Mouse (Mus musculus) bone marrow macrophage, adult 2 months (primary cell): ENCODE data around the gene Zfp59.

Experiments used
- CTCF ChIP-seq: IDR thresholded peaks from 2 replicates; pipeline ENCODE4 v1.5.1; 2012; ENCODE audit warnings: low read depth, mild to moderate bottlenecking, low read length, moderate library complexity
- POLR2A ChIP-seq: IDR thresholded peaks from 2 replicates; pipeline ENCODE4 v1.6.1; 2012; ENCODE audit warnings: mild to moderate bottlenecking, low read depth, low read length, borderline replicate concordance

DNA sequence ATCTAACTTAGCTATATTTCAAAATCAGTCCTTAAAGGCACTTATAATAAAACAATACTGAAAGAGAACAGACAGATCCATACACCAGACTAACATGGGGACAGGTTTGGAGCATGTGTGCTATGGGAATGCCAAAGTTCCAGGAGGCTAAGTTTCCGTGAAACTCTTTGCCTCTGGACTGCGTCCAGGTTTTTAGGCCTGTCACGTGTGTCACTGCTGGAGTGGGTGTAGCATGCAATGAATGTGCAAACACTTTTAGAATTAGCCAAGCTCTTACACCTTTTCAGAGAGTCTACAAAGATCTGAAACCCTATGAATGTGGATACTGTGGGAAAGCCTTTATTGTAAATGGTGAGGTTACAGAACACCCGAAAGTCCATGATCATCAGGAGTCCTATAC lies 43.3 kb downstream of the Zfp59 start:
- TF ChIP-seq CTCF (no peak), POLR2A (no peak)
